Mouse (Mus musculus): ENCODE results near the gene Tmem231.

The Tmem231 gene

DNA sequence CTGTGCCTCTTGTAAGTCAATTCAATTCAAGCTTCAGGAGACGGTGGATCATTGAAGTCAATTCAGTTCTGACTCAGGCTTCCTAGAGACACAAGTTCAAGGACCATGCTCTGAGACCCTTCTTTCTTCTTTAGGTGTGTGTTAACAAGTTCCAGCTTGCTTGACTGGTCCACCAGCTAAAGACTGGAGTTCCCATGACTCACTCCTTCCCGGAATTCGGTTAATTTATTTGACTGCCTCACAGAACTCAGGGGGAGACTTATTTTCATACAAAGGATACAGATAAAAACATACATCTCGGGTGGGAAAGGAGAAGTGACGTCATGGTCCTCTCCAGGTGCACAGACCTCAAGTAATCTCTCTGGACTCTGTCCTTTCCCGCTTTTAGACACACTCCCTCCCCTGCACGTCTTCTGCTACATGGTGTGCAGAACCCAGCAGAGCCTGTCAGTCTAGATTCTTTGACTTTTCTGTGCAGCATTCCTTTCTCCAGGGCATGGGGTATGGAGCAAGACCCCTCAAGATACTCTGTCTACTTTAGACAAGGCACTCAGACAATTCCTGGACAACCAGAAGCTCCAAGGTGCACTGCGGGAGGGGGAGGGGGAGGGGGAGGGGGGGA, 28.1 kb downstream of the Tmem231 start:
- DNase-seq (ENCODE audit: low spot score): peak; percentile 58

DNA sequence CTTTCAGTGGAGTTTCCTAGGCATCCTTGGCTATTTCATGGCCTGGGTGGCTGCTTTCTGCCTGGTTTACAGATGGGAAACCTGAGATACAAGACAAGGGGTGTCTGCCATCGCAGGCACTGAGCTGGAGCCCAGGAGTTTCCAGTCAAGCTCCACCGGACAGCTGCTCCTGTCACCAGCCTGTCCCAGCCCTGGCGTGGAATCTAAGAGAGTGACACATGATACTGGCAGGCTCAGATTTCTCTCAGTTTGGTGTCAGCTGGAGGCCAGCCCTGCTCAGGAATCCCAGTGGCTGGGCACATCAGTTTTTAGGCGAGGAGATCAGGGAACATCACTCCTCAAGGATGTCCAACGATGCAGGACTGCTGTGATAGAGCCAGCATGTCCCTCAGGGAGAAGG, 31.6 kb downstream of the Tmem231 start:
- DNase-seq (ENCODE audit: low spot score): no peak

DNA sequence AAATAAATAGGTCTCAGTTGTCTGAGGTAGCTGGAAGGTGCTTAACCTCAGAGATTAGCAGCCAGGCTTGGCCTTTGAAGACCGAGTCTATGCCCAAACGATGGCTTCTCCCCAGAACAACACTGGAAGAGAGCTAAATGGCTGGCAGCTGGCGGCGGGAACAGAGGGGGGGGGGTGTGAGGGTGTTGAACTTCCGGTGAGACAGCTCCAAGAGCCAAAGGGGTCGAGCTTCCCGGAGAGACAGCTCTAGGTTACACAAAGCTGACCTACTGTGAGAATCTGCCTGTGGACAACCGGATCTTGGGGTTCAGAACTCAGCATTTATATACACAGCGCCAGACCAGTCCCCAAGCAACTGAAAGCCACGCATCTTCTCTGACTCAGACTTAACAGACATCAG, 35.1 kb downstream of the Tmem231 start:
- no peak for DNase-seq (ENCODE audit: low spot score)

DNA sequence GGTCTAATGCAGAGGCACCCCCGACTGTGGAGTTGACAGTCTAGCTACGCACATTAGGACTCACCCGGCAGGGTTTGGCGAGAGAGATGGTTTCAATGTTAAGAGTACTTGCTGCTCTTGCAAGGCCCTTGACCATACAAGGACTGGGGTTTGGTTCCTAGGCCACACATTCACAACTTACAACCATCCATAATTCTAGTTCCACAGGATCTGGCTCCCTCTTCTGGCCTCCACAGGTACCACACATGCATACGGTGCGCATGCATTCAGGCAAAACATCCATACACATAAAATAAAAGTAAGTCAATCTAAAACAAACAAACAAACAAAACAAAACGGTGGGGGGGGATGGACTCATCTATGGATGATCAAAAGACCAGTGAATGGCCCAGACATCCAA, 38.7 kb downstream of the Tmem231 start:
- DNase-seq (ENCODE audit: low spot score): no peak

DNA sequence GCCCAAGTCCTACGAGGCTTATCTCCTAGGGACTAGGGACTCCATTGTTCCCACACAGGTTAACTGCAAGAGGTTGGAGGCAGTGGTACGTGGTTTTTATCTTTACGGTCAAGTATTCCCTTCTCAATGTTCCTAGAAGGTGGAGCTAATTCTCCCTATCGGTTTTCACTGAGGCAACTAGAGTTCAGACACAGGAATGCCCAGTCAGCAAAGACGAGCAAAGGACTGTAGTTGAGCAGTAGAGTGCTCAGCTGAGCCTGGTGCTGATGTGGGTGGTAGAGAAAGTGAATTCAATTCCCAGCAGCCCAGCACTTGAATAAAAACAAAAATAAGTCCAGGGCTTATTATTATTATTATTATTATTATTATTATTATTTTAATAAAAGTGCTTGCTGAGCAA, 41.1 kb downstream of the Tmem231 start:
- no peak for DNase-seq (ENCODE audit: low spot score)

DNA sequence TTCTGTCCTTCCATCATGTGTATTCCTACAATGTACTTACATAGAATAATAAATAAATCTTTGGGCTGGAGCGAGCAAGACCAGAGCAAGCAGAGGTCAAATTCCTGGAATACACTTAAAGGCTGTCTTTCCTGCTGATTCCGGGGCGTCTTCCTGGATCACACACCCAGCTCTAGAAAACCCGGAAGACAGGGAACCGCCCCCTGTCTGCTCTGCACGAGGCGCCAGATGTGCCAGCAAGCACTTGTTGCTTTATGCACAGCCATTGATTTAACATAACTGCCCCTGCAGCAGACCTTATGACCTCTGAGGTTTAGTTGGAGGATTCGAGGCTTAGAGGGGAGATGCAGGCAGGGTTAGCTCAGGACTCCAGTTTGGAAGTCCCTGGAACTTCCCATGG, 41.7 kb downstream of the Tmem231 start:
- peak; percentile 70 for DNase-seq (ENCODE audit: low spot score)

DNA sequence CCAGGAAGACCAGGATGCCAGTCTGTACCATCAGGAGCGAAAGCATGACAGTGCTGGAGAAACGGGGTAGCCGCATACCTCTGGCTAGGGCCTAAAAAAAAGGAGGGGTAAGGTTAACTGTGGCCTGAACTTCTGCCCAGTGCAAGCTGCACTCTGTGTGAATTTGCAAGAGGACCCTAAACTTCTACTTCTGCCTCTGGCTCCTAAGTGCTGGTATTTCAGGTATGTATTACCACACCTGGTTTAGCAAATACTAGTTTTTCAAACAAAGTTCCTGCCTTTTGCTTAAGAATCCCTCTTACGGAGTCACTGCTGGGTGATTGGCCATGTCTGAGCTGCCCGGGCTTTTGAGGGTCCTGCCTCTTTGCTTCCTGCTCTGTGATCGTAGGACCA, 42.8 kb downstream of the Tmem231 start:
- no peak for DNase-seq (ENCODE audit: low spot score)

DNA sequence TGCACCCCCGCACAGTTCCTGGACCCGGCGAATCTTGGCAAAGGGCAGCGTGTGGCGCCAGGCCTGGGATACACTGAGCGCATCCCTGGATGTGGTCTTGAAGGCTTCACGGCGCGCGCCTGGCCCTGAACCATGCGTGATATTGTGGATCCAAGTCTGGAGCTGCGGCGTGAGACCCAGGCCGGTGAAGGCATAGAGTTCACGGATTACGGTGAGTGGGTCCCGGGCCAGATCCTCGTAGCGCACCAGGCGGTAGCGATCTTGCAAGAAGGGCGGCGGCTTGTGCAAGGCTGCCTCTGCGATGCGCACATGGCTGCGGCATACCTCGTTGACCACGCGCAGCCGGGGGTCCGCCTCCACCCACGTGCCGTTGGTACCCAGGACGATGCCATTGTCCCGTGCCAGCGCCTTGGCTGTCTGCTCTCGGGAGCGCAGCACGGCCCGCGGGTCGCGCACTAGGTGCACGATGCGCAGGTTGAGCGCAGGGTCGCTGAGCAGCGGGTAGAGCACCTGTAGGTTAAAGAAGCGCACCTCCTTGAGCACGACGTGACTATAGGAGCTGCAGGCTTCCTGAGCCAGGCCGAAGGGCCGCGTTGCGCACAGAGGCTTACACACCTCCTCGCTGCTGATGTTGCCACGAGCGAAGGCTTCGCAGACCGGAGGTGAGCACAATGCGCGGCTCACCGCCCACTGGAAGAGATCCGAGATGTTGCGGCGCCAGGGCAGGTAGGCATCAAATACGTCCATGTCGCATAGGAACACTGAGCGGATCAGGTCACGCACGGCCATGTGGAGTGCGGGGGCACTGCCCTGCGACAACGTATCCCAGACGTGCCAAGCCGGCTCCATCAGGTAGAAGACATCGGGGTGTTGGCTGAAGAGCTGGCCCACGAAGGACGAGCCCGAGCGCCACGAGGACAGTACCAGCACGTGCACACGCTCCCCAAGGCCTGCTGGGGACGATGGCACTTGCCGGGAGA, 43.5 kb downstream of the Tmem231 start:
- DNase-seq (ENCODE audit: low spot score): no peak

DNA sequence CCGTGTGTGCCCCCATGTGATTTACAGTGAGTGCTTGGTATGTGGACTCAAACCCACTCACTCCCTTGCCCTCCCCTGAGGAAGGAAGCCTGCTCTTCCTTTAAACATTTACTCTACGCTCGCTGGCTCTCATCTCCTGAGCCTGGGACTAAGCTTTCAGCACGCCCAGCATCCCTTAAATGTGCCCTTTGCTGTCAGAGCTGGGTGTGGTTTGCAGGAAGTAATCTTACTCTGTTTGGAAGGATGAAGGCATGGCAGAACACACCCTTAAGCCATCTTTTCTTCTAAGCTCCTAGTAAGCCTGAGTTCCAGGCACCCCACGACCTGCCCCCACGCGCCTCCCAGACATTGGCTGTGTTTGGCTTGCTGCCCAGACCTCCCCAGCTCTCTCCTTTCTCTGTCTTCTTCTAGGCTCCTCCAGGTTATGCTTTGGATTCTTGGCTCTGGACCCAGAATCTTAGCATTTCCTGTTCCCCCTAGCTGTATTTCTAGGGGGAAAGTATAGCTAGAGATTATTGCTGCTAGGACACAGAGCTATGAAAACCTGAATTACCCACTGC, 45.5 kb downstream of the Tmem231 start:
- no peak for DNase-seq (ENCODE audit: low spot score)

DNA sequence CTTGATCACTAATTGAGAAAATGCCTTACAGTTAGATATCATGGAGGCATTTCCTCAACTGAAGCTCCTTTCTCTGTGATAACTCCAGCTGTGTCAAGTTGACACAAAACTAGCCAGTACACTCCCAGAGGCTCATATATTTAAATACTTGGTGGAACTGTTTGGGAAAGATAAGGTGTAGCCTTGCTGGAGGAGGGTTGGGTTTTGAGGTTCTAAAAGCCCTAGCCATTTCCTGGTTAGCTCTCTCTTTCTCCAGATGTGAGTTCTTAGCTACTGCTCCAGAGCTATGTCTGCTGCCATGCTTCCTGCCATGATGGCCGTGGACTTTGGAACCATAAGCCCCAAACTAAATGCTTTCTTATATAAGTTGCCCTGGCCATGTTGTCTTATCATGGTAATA, 46.2 kb downstream of the Tmem231 start:
- DNase-seq (ENCODE audit: low spot score): no peak

DNA sequence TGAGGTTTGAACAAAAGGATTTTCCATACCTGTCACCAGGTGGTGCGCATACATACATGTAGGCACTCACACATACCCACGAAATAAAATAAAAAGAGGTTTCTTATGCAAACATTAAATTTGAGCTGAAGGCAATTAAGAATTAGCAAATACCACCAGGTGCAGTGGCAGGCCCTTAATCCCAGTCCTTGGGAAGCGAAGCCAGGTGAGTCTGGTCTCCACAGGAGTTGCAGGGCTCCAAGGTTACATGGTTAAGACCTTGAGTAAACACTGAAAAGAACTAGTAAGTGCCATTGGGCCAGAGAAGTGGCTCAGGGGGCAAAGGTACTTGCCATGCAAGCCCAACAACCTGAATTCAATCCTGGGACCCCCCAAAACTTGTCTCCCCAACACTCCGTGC, 50.1 kb downstream of the Tmem231 start:
- no peak for DNase-seq (ENCODE audit: low spot score)

DNA sequence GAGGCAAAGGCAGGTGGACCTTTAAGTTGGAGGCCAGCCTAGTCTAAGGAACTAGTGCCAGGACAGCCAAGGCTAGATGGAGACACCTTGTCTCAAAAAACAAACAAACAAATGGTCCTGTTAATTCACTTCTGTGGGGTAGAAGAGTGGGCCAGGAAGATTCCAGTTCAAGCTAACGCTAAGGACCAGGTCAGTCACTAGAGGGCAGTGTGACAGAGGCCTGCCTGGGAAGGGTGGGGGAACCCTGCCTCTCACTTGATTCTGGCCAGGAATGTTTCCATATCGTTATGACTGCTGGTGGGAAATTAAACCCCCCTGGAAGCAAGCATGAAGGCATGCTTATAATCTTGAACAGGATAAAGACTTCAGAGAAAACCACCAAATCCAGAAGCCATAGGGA, 52.1 kb downstream of the Tmem231 start:
- no peak for DNase-seq (ENCODE audit: low spot score)

DNA sequence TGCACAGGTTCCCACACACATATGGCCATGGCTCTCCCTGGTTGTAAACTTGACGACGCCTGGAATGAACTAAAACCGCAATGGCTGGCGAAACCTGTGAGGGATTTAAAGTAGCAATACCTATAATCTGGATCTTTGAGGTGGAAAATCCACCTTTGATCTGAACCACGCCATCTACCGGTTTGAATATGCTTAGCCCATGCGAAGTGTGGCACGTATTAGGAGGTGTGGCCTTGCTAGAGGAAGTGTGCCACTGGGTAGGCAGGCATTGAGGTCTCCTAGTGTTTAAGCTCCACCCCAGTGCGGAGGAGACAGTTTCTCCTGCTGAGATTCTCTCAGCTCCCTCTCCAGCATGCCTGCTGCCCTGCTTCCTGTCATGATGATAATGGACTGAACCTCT, 56.0 kb downstream of the Tmem231 start:
- no peak for DNase-seq (ENCODE audit: low spot score)

DNA sequence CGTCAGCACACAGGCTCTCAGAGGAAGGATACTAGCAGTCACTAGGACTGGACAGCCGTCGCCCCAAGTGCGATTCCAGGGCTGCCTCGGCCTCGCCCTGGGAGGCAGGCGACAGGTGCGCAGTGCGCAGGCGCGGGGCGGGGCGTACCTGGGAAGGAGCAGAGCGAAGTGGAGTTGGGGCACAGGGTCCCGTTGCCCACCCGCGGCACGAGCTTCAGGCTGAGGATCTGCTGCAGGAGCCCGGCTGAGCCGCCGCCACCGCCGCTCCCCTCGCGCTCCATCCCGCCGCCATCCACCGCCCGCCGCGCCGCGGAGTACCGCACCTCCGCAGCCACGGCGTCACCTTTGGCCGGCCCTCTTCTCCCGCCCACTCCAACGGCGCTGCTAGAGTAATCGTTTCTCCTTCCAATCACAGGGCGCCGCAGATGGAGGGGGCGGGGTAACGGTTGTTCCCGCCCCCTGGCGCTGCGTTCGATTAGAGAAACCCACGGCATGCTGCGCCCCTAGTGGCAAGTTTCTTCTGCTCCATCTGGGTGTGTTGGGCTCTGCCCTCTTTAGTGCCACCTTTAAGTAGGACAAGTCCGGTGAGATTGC, 57.2 kb downstream of the Tmem231 start, which contains the start of gene Tmem170:
Gene Tmem170, minus strand, starts transcription at position 396 of the 594 bp plus-strand sequence.
- DNase-seq (ENCODE audit: low spot score): peak; percentile 97

DNA sequence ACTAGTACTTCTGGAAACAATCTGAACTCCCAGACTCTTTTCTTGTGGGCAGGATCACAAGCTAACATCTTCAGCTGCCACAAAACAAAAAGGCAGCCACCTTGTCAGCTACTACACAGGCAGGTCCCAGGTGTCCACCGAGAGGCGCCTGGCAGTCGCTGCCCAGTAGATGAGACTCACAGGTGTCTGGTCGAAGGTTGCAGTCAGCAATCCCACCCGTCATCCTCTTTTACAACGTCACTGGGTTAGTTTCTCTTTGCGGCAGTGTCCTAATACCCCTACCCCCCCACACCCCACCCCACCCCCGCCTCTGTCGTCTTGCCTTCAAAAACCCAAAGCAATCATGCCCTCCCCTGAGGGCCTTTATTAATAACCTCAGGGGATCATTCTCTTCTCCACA, 57.9 kb downstream of the Tmem231 start:
- peak; percentile 35 for DNase-seq (ENCODE audit: low spot score)

DNA sequence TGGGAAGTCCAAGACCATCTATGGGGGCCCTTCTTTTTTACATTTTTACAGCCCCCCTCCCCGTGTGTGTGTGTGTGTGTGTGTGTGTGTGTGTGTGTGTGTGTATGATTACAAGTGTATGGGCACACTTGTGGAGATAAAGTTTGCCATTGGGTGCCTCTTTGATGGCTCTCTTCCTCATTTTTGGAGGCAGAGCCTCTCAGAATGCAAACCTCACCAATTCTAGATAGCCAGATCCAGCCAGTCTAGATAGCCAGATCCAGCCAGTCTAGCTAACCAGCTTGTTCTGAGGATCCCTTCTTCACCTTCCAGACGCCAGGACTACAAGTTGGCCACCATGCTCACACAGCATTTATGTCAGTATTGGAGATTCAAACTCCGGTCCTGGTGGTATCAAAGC, 62.4 kb downstream of the Tmem231 start:
- DNase-seq (ENCODE audit: low spot score): no peak

DNA sequence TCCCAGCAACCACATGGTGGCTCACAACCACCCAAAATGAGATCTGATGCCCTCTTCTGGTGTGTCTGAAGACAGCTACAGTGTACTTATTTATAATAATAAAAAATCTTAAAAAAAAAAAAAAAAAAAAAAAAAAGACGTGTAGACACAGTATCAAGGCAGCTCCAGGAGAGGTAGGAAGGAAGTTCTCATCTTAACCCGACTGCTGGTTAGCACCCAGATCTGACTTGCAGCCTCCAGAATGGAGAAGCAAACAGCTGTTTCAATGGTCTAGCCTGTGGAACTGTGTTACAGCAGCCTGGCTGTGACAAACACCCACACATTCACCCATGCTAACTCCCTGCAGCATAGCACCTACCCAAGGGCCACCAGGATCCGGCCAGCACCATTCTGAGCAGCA, 63.3 kb downstream of the Tmem231 start:
- no peak for DNase-seq (ENCODE audit: low spot score)

DNA sequence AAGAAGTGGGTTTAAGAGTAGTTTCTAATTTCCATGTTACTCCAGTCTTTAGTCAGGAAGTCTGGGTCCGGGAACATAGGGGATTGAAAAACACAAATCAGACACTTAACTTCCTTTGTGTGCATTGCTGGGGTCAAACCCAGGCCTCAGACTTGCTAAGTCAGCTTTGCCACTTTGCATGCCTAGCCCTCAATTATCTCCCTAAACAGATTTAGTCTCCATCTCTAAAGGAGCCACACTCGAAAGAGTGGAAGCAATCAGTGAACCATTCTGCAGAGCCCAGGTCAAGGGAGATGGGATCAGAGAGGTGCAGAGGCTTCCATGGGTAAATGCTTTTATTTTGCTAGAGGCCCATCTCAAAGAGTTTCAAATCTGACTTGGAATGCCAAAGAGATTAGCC, 65.0 kb downstream of the Tmem231 start:
- no peak for DNase-seq (ENCODE audit: low spot score)

DNA sequence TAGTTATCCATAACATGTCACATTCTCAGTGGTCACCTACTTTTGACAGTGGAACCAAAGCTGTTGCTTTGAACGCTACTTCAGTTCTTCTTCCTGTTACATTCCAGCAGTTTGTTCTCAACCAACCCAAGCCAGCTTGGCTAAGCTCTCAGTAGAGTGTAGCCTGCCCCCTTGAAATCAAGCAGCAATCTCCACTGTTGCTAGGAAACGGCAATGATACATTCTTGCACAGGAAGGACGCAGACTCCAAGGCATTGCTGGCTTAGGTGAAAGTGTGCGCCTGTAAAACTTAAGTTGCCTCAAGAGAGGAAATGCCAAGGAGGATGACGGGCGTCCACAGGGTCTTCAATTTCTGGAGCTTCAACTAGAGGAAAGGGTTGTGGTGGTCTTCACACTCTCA, 67.8 kb downstream of the Tmem231 start:
- no peak for DNase-seq (ENCODE audit: low spot score)

DNA sequence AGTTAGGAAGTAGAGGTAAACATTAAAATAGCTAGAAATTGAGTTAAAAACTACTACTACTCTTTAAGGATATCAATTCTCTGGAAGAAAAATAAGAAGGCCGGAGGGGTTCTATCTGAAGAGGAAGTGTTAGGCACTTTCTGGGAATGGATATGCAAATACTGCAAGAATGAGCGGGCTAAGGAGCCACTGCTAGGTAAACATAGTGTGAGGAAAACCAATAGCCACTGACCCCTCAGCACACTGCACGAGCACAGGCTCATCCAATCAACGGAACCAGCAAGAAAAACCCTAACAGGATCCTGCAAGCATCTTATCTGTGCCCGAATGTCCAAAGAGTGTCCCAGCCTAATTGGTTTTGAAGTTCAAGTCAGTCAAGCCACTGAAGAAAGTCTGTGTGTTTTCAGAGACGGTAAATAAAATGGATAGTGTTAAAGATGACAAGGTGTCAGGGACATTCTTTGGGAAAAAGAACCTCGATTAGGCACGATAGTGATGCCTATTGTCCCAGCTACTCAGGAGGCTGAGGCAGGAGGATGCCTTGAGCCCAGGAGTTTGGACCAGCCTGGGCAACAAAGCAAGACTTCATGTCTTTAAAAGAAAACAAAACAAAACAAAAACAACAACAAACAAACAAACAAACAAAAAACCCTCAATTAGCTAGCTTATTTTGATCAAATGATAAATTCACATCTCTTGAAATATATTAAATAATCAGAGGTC, 68.4 kb downstream of the Tmem231 start:
- no peak for DNase-seq (ENCODE audit: low spot score)

DNA sequence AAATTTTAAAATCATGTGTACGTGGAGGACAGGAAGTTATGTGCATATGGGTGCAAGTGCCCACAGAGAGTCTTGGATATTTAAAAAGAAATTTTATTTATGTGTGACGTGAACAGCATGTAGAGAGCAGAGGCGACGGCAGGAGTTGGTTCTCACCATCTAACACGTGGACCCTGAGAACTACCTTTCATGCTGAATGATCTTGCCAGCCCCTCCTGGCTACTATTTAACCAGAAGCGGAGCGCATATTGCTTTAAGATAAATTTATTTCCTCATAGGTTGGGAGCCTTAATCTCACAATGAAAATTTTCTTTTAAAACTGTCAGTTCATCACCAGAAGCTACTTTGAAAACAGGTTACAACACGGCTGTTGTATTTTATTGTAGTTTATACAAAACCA, 69.0 kb downstream of the Tmem231 start:
- DNase-seq (ENCODE audit: low spot score): no peak

DNA sequence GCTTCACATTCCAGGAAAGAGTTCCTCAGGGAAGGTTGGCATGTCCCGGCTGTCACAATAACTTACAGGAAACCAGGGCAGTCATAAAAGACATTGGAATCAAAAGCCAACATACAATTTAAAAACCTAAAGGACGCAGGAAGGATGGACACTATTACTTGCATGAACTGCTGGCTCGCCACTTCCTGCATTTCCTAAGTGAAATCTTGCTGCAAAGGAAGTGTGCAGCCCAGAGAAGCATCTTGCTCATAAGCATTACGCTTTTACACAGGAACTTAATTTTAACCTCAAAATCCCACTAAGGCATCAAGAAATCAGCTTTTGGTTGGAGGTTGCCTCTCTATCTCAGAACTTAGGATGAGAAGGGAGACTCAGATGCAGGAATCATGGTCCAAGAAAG, 70.4 kb downstream of the Tmem231 start:
- DNase-seq (ENCODE audit: low spot score): no peak

Measured in yolk sac, embryonic 10.5 days (tissue).